Mouse (Mus musculus): Measurements from ENCODE around the gene Mrpl1.
A peak's percentile ranks its signal among the peaks of the same experiment; 100 is the strongest.

Mrpl1 gene

DNA sequence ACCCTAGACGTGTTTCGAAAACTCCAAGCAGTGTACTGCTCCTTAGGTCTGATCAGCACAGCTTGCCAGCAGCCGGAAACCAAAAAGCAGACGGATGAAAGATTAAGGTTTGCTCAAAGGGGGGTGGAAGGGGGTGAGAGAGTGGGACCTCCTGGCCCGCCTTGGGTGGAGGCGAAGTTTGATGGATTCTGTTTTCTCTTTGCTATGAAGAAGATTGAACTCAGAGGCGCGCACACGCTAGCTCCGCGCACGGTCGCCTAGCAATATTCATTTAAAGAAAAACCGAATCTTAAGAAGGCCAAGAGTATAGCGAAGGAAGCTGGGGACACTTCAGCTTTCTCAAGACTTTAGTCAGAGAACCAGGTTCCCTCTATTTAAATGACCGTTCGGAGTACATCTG is at the start of gene Mrpl1:
Gene Mrpl1, plus strand, starts transcription at position 35 of the 400 bp plus-strand sequence.
- peak; percentile 8 for DNase-seq (ENCODE audit: low read depth, low spot score)

DNA sequence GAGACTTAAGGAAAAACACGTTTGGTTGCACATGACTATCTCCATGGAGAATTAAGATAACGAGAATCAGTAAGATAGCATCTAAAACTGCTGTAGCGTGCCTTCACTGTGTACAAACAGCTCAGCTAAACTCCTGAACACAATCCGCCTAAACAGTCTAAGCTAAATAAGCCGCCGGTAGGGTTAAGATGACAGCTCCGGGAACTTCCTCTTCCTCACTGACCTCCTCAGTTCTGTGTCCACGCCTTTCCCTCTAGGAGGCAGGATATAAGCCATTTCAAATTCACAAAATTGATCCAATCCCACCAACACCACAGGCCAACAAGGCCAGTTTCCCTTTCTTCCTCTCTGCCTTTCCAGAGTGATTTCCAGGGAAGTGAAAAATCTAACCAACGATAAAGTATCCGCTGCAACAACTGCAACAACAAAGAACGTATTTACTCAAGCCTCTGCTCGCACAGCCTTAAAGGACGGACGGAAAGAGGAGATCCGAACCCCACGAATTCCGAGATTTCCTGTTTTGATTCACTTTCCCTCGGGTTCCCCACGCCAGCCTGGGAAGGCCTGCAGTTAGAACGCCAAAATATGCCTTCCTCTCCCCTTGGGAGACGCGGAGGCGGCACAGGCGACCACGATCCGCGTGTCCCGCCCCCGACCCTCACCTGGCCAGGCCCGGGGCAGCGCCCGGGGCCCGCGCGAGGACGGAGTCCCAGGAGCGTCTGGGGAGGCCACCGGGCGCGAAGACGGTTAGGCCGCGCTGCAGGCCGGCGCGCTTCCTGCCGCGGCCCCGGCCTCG is 48.6 kb upstream of the Mrpl1 start:
- DNase-seq (ENCODE audit: low read depth, low spot score), result peak; percentile 40

DNA sequence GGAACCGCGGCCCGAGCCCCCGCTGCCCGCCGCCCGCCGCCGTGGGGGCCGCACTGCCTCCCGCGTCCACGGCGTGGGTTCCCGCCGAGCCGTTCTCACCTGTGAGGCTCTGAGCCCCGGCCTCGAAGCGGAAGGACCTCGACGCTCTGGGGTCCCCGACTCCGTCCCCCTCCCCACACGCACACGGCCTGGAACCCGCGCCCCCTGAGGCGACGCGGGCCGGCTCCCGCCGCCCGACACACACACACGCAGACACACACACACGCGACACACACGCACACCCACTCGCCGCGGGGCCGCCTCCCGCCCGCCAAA is 48.1 kb upstream of the Mrpl1 start:
- no peak for DNase-seq (ENCODE audit: low read depth, low spot score)

DNA sequence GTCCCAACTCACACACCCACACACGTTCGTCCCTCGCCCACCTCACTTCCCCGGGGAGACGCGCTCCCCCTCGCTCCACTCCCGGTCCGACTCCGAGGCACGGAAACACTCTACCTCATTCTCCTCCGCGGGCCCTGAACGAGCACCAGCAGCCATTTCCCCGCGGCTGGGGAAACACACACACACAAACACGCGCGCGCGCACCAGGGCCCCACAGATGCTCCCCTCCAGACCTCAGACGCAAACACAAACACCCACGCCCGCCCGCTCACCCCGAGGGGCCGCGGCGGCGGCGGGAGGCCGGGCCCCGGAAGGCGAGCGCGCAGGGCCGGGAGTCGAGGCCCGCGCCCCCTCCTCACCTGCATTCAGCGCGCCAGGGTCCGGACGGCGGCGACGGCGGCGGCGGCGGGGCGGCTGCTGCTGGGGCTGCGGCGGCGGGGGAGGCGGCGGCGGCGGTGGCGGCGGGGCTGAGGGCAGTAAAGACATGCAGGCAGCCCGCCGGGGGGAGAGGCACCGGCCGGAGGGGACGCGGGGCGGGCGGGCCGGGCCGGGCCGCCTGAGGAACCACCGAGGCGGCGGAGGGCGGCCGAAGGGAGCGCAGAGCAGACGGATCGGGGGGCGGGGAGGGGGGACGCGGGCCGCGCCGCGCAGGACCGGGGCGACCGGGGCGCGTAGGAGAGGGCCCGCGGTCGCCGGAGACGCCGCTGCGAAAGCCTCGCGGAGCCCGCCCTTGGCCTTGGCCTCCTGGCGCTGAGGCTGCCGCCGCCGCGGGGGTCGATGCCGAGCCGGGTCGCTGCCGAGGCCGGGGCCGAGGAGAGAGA is 47.5 kb upstream of the Mrpl1 start:
- peak; percentile 16 for DNase-seq (ENCODE audit: low read depth, low spot score)

DNA sequence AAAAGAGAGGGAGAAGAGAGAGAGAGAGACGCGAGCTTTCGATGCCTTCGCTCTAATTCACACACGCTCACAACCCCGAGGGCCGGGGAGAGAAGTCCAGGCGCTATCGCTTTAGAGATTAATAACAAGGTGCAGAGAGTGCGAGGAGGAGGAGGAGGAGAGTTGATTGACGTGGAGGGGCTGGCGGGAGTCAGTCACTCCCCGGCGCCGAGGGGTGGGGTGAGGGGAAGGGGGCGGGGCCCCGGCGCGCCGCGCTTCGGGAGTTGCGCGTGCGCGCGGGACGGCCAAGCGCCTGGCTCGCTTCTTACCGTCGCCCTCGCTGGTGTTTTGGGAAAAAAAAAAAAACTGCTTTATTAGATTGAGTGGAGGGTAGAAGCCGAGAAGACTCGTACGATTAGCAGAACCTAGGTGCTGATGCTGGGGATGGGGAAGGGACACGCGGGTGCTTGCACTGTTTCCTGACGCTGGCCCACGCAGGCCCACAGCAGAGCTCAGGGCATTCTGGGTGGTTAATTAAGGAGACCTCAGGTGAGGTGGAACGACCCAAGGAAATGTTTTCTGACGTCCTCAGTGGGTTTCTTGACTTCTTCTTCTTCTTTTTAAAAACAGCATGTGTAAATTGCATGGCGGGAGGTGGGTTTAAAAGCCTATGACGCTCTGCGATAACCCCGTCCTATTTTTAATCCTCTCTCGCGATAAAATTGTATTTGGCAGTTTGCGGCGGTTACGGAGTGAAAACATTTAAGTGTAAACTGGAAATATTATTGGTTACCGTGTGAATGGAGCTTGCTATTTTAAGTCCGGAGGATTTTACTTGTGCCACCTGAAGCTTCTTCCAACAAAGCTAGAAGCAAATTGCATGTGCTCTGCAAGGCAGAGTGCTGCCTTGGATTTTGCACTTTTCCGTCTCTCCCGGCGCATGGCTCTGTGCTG is 46.6 kb upstream of the Mrpl1 start:
- DNase-seq (ENCODE audit: low read depth, low spot score), result peak; percentile 85

DNA sequence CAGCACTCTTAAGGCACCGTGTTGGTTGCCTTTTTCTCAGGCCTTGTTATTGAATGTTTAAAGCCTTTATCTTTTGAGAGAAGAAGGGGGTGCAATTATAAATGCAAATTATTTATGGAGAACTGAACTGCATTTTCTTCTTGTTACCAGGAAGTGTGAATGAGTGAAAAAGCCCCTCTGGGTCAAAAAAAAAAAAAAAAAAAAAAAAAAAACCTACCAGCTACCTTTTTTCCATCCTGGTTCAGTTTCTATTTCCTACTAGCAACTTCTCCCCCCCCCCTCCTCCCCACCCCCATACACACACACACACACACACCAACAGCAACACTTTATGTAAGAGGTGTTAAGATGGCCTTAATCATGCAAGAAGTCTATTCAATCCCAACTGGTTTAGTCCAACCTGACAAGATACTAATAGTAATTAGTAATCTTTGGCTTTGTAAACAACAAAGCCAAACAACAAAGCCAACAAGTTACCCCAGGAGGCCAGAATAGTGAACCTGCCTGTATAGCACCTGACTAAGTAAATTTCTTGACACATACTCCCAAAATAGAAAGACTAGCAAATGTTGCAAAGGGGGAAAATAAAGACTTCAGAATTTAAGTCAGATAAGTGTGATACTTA is 45.8 kb upstream of the Mrpl1 start:
- no peak for DNase-seq (ENCODE audit: low read depth, low spot score)

DNA sequence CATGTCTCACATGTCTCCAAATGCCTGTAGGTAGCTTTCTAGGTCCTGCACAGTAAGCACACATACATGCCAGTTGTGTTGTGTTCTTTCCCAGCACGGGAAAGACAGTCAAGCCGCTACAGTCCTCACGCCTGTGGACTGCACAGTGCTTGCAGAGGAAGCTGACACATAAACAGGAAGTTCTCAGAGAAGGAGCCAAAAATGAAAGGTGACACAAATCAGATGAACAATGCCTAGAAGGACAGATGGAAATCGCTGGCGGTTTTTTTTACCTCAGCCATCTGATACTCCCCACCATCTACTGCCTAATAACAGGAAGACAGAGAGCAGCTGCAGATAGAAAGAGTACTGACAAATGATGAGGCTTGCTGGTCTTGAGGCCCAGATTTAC is 45.3 kb upstream of the Mrpl1 start, which contains the start of gene Cnot6l:
Gene Cnot6l, minus strand, starts transcription at position 151 of the 391 bp plus-strand sequence.
- peak; percentile 51 for DNase-seq (ENCODE audit: low read depth, low spot score)

DNA sequence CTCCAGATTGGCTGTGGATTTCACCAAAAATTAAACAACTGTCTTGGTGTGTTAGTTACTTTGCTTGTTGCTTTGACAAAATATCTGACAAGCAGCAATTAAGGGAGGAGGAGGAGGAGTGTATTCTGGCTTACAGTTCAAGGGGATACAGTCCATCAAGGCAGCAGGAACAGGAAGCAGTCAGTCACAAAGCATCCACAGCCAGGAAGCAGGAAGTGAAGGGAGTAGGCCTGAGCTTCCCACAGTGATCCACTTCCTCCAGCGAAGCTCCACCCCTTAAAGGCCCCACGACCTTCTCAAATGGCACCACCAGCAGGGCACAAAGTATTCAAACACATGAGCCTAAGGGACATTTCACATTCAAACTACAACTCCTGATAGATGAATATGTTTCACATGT is 42.5 kb upstream of the Mrpl1 start:
- no peak for DNase-seq (ENCODE audit: low read depth, low spot score)

DNA sequence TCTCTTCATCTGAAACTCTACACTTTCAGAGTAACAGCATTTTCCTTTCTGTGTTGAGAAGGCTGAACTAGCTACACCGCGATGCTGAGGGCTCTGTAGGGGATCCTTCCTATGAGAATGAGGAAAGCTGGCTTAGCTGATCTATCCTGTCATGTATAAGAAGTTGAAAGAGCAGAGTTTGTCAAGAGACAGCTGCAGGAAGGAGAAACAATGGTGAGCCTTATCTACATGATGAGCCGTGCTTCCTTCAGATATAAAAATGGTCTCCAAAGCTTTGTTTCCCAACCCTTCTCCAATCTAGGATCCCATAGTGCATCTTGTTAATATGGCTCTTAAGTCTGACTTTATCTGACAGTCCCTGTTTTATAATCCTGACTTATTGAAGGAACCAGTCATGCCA is 38.9 kb upstream of the Mrpl1 start:
- DNase-seq (ENCODE audit: low read depth, low spot score), result no peak

DNA sequence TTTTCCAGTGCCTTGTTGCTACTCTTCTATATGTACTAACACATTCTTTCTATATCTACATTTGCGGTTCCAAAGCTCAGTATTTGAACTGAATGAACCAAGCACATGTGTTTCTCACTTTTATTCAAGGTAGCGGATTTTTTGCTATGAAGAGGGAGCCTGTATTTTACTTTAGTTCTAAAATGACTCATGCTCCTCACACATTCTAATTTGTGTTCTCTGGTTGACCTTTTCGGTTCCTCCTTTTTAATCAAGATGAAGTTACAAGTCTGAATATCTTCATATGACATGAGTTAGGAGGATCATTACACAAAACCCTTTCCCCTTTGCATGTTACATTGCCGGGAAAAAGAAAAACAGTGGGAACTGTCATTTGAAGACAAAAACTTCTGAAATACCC is 37.5 kb upstream of the Mrpl1 start:
- no peak for DNase-seq (ENCODE audit: low read depth, low spot score)

DNA sequence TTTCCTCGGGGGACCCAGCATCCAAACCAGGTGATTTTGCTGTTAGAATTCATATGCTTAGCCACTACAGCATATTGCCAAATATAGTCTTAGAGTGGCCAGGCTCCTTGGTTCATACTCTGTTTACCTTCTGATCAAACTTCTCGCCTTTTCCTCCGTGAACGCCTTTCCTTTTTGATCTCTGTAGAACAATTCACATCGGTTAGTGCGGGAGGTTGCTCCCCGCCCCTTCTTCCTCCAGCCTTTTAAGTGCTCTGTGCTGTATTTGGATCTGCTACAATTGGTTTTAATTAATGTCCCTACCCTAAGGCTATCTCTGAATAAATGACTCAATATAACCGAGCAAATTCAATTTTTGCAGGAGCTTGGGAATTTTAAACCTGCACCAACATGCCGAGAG is 33.2 kb upstream of the Mrpl1 start:
- no peak for DNase-seq (ENCODE audit: low read depth, low spot score)

DNA sequence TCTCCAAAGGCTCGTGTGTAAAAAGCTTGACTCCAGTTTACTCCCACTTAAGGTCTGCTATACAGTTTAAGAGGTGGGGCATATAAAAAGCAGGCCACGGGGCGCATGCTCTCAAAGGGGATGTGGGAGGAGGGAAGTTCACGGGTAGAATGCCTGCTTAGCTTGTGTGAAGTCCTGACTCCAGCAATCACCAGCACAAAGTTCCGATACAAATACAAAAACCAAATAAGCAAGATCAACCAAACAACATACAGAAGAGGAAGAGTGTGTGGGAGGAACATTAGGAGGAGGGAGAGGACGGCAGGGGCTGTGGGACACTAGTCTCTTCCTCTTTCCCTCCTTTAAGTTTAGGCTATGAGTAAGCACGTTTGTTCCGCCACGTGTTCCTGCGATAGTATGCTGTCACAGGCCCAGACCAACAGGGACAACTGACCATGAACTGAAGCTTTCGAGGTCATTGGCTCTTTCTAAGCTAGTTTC is 32.4 kb upstream of the Mrpl1 start:
- peak; percentile 16 for DNase-seq (ENCODE audit: low read depth, low spot score)

DNA sequence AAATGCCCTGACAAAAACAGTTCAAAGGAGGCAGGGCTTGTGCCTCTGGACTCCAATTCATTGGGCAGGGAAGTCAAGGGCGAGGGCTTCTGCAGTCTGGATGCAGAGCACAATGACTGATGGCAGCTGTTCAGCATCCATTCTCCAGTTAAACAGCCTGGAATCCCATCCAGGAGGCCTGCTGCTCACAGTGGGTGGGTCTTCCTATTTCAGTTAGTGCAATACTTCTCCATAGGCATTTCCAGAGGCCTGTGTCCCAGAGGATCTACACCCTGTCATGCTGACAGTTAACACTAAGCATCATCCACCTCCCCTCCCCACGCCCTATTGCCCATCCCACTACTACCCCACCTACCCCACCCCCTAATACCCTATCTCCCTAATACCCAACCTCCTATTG is 26.1 kb upstream of the Mrpl1 start:
- no peak for DNase-seq (ENCODE audit: low read depth, low spot score)

DNA sequence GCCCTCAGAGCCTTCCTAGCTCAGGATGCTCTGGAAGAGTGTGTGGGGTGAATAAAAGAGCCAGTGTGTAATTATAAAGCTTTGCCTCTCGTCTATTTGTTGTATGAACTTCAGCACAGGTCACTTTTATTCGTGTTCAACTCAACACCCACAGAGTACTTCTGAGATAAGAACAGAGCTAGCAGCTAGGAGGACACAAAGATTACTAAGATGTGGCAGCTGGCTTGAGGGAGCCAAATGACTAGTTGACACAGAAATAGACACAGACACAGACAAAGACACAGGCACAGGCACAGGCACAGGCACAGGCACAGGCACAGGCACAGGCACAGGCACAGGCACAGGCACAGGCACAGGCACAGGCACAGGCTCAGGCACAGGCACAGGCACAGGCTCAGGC is 25.3 kb upstream of the Mrpl1 start:
- no peak for DNase-seq (ENCODE audit: low read depth, low spot score)

DNA sequence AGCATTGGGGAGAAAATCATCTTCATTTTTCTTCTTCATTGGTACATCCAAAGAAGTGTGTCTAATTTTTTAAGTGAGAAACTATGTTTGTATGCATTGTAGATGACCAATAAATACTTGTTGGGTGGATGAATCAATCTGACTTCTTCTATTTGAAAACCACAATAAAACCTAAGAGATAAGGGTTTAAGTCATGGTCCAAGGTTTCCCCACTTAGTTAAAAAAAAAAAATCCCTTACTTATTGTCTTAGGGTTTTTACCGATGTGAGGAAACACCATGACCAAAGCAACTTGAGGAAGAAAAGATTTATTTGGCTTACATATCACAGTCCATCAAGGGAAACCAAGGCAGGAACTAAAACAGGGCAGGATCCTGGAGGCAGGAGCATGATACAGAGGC is 19.5 kb upstream of the Mrpl1 start:
- no peak for DNase-seq (ENCODE audit: low read depth, low spot score)

DNA sequence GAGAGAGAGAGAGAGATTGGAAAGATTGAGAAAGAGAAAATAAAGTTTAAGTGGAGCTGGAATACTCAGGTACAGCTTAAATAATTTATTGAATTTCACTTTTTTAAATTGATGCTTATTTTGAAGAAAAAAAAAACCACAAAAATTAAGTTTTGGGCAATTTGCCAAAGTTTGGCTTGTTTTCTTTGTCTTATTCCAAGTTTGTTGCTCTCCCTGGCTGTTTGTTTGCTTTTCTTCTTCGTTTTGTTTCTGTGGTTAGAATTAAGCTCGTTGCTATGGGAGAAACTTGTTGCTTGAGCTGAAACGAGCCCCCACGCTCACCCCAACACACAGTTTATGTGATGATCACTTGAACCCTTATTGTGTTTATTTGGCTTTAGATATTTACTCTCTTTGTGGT is 18.0 kb upstream of the Mrpl1 start:
- DNase-seq (ENCODE audit: low read depth, low spot score), result no peak

DNA sequence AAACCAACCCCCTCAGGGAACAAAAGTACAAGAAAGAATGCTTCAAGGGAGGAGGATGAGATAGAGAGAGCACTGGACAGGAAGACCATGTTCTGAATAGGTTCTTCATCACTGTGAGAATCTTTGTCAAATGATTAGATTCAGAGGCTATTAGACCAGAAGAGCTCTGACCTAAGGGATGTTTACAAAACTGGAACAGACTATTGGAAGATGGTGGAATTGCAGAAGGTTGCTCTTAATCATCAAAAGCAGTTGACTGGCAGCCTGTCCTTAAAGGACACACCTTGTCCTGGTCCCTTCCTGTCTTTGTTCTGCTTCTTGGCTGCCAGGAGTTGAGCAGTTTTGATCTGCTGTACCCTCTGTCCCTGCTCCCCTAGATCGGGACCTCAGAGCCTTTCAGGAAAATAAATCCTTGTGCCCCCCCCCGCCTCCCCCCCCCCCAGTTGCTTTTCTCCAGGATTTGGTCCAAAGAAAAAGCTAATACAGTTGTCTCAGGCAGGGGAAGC is 12.7 kb upstream of the Mrpl1 start:
- DNase-seq (ENCODE audit: low read depth, low spot score), result no peak

DNA sequence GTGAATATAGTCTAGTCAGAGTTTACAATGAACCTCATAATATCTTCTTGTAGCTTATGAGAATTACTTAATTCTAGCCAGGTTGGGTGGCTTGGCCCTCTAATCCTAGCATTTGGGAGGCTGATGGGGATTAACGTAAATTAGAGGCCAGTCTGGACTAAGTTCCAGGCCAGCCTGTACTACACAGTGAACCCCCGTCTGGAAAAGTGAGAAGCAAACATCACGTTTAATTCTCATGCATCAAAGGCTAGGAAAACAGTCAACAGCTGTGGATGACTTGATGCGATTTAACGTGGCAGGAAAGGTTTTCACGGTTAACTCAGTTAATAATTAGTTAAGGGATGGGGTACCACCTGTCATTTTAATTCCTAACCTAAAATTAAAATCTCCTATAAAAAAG is 11.0 kb upstream of the Mrpl1 start:
- no peak for DNase-seq (ENCODE audit: low read depth, low spot score)

DNA sequence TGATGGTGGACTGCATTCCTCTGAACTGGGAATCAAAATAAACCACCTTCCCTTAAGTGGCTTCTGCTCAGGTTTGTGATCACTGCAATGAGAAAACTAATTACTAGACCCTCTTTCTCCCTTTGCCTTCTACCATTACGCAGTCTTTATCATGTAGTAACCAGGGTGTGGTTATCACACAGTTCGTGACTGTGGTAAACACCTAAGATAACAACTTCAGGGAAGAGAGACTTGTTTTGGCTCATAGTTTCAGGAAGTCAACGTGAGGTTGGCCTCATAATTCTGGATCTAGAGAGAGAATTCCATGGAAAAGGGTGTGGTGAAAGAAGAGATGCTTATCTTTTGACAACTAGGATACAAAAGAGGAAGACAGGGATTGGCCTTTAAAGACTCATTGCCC is 9.0 kb upstream of the Mrpl1 start:
- DNase-seq (ENCODE audit: low read depth, low spot score), result no peak

DNA sequence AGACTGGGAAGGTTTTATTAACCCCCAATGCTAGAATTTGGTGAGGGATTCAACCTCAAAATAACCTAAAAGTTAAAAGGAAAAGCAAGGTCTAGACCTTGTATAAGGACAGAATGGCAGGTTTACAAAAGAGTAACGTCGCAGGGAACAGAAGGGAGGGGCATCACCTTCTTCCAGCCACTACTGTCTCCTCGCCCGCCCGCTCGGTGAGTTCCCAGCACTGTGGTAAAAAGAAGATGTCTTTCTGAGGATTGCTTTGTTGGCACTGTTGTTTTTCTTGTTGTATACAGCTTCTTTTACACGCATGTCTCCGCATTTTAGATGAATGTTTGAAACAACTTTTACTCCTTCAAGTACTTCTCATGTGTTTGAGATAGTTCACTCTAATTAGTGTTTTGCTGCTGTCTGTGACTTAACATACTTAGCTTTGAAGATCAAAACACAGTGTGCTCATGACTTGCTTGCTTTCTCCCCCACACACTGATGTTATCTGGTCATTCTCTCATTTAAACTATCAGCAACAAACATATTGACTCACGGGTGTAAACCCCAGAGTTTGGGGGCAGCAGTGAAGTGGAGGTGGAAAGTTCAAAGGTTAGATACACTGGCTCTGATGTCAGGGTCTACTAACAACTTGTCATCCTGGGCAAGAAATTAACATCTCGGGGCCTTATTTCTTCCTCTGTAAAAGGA is 7.7 kb upstream of the Mrpl1 start:
- DNase-seq (ENCODE audit: low read depth, low spot score), result no peak

DNA sequence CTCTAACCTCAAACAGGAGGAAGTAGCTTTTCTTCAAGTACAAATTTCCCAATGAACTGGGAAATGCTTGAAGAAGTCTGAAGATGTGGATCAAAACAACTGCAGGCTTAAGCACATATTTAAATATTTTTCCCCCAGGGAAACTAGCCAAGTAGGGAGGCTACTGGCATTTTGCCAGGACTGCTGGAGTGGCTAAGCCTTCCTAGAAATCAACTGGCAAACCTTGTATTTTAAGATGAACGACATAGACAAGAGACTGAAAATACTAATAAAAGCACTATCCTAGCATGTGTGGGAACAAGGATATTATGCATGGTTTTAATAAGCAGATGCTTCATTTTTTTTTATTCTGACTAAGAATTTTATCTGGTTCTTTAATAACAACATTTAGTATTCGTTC is 2.4 kb upstream of the Mrpl1 start:
- DNase-seq (ENCODE audit: low read depth, low spot score), result peak; percentile 16

All from skeletal muscle tissue, adult 2 months (tissue).